Mouse (Mus musculus): ENCODE data around the gene Trip12. TPM values are rescaled to one million over a fixed set of nuclear protein-coding genes. Genes with fewer than 3 reads are reported as not detected.

The Trip12 gene
- polyA plus RNA-seq, 1 experiment, result 8.7 TPM

DNA sequence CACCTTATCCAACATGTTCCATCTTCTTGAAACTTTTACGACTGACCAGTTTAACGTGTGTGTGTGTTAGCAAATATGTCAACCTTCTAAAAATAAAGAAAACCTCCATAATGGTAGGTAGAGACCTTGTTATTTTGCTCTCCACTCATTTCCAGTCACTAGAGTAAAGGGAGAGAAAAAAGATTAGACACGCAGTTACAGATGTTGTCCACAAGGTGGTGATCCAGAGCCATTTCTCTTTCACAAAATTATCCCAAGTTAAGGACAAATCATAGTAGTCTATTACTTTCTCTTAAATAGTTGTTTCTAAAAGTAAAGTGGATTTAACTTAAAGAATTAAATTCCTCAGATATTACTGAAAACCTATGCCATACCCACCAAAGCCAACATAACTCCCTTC is 106.5 kb downstream of the Trip12 start:
- WGBS, result 53% methylated on average over 3 of the region's 3 CpGs
- Histone ChIP-seq H3K27ac (ENCODE audit: insufficient read depth, low read depth, low read length) (no peak overlapping the region), H3K36me3 (ENCODE audit: control insufficient read depth, insufficient read depth, low read length) (peaks cover 48% of the 10 kb centered on the region), H3K4me3 (ENCODE audit: low read depth, low read length) (no peak overlapping the region), H3K27me3 (ENCODE audit: control insufficient read depth, insufficient read depth, low read length) (no peaks in the 10 kb centered on the region), H3K4me1 (ENCODE audit: control insufficient read depth, insufficient read depth, insufficient read length, low read length) (no peaks in the 10 kb centered on the region)
- TF ChIP-seq CTCF (IDR thresholded peaks at IDR 0.05; ENCODE audit: extremely low read depth, insufficient read length, insufficient replicate concordance, low read depth, low read length) (no peak), POLR2A (IDR thresholded peaks at IDR 0.05; ENCODE audit: low read depth, low read length) (no peak)

DNA sequence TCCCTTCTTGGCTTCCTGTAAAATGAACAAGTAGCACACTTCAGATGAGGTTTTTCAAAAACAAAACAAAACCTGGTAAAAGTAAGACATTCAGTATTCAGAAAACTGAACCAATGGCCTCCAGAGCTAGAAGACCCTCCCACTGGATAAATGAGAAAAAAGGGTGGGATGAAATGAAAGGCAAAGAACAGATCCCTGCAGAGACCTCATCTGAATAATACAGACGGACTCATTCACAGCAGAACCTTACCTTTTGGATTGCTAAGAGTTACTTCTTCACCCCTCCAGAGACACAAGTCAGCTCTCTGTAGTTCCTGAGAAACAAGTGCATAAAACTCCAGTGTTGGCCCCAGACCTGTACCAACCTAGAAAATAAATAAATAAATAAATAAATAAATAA is 108.6 kb downstream of the Trip12 start:
- Histone ChIP-seq H3K27me3 (ENCODE audit: control insufficient read depth, insufficient read depth, low read length) (no peaks in the 10 kb centered on the region), H3K27ac (ENCODE audit: insufficient read depth, low read depth, low read length) (no peak overlapping the region), H3K36me3 (ENCODE audit: control insufficient read depth, insufficient read depth, low read length) (peaks cover 43% of the 10 kb centered on the region), H3K4me1 (ENCODE audit: control insufficient read depth, insufficient read depth, insufficient read length, low read length) (no peaks in the 10 kb centered on the region), H3K4me3 (ENCODE audit: low read depth, low read length) (no peak overlapping the region)
- WGBS, result 94% methylated on average over 1 of the region's 1 CpGs
- no peak for TF ChIP-seq CTCF (IDR thresholded peaks at IDR 0.05; ENCODE audit: extremely low read depth, insufficient read length, insufficient replicate concordance, low read depth, low read length)
- no peak for TF ChIP-seq POLR2A (IDR thresholded peaks at IDR 0.05; ENCODE audit: low read depth, low read length)

DNA sequence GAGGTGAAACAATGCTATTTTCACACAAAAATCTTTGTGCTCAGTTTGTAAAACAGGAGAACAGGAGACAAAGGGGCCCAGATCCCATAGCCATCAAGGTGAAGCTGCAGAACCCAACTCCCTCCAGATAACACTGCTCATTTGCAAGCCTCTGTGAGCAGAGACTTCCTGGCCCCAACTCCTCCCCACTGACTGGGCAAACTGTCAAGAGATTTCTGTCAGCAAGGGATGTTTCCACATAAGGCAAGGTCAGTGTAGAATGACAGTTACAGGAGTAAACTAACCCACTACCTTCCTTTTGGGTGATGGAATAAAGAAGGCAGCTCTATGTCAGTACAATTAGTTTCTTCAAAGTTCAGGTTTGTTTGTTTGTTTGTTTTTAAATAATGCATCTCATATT is 117.5 kb downstream of the Trip12 start:
- no peak overlapping the region for H3K4me3 ChIP-seq (ENCODE audit: low read depth, low read length)
- H3K27me3 ChIP-seq (ENCODE audit: control insufficient read depth, insufficient read depth, low read length), result no peaks in the 10 kb centered on the region
- H3K4me1 ChIP-seq (ENCODE audit: control insufficient read depth, insufficient read depth, insufficient read length, low read length), result no peaks in the 10 kb centered on the region
- H3K36me3 ChIP-seq (ENCODE audit: control insufficient read depth, insufficient read depth, low read length), result peaks cover 37% of the 10 kb centered on the region
- TF ChIP-seq CTCF (IDR thresholded peaks at IDR 0.05; ENCODE audit: extremely low read depth, insufficient read length, insufficient replicate concordance, low read depth, low read length) (no peak), POLR2A (IDR thresholded peaks at IDR 0.05; ENCODE audit: low read depth, low read length) (no peak)
- H3K27ac ChIP-seq (ENCODE audit: insufficient read depth, low read depth, low read length), result no peak overlapping the region

DNA sequence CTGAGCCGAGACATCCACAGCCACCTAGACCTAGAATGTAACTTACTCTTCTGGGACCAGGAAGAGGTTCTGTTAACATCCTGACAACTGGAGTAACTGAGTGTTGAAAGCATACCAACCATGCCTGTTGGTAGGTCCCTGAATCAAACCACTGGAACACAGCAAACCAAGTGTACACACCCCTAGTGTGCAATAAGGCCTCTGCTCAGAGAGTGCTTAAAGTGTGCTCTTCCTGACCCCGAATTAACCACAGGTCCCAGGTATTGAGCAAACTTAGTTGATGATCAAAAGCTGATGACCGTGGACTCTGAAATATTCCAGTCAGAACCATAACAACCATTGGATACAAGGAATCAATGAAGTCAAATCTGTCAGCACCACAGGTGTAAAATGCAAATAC is 117.9 kb downstream of the Trip12 start:
- Histone ChIP-seq H3K4me3 (ENCODE audit: low read depth, low read length) (no peak overlapping the region), H3K36me3 (ENCODE audit: control insufficient read depth, insufficient read depth, low read length) (peaks cover 35% of the 10 kb centered on the region), H3K27me3 (ENCODE audit: control insufficient read depth, insufficient read depth, low read length) (no peaks in the 10 kb centered on the region), H3K27ac (ENCODE audit: insufficient read depth, low read depth, low read length) (no peak overlapping the region), H3K4me1 (ENCODE audit: control insufficient read depth, insufficient read depth, insufficient read length, low read length) (no peaks in the 10 kb centered on the region)
- 92% methylated on average over 3 of the region's 3 CpGs for WGBS
- TF ChIP-seq CTCF (IDR thresholded peaks at IDR 0.05; ENCODE audit: extremely low read depth, insufficient read length, insufficient replicate concordance, low read depth, low read length) (no peak), POLR2A (IDR thresholded peaks at IDR 0.05; ENCODE audit: low read depth, low read length) (no peak)

DNA sequence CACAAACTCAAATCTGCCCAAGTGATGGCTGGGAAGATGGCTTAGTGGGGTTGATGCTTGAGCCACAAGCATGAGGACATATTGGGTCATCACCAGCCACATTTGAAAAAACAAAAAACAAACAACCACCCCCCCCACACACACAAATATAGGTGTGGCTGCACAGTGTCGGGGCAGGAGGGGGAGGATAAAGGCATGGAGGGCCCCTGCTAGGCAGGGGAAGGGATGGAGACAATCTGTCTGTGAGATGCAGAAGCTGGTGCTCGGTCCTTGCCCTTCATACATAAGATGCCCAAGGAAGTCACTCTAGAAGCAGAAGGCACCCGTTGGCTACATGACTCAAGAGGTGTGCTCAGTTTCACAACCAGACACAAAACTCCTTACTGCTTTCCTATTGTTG is 118.4 kb downstream of the Trip12 start:
- H3K4me1 ChIP-seq (ENCODE audit: control insufficient read depth, insufficient read depth, insufficient read length, low read length), result no peaks in the 10 kb centered on the region
- no peak overlapping the region for H3K4me3 ChIP-seq (ENCODE audit: low read depth, low read length)
- TF ChIP-seq POLR2A (IDR thresholded peaks at IDR 0.05; ENCODE audit: low read depth, low read length) (no peak), CTCF (IDR thresholded peaks at IDR 0.05; ENCODE audit: extremely low read depth, insufficient read length, insufficient replicate concordance, low read depth, low read length) (no peak)
- H3K27ac ChIP-seq (ENCODE audit: insufficient read depth, low read depth, low read length), result no peak overlapping the region
- 55% methylated on average over 3 of the region's 3 CpGs for WGBS
- H3K27me3 ChIP-seq (ENCODE audit: control insufficient read depth, insufficient read depth, low read length), result no peaks in the 10 kb centered on the region
- peaks cover 32% of the 10 kb centered on the region for H3K36me3 ChIP-seq (ENCODE audit: control insufficient read depth, insufficient read depth, low read length)

DNA sequence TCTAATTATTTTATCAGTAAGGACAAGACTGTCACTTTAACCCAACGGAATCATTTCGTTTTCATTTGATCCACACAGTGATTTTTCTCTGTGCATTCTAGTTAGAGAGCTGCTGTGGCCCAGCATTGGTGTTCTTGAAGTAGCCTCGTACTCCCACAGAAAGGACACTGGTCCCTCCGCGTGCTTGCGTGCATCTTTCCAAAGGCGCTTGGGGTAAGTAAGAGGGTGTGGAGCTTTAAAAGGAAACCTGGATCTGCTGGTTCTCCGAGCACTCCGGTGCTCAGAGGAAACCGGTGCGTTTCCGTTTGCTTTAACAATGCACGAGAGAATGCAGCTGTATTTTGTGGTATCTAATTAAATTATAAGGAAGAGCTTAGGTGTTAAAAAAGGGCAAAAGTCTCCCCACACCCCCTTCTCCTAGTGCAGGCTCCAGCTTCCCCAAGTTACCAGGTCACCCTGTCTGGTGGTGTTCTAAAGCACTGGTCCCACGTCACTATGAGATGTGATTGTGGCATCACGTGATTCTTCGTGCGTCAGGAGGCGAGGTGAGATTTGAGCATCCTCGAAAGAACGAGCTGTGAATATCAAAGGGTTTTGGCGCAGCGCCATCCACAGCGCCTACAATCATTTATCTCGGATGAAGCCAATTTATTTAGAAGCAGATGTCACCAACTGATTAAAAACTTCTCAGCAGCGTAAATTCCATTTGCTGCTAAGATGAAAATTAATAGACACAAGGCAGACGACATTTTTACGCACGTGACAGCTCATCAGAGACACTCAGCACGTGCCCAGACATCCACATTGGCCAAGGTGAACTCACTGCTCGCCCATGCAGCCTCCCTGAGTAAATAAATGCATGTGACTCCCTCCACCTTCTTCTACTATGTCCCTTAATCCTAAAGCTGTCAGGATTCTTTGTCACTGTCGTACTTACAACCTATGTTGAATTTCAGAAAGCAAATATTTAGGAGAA is 130.2 kb downstream of the Trip12 start:
- TF ChIP-seq CTCF (IDR thresholded peaks at IDR 0.05; ENCODE audit: extremely low read depth, insufficient read length, insufficient replicate concordance, low read depth, low read length) (no peak), POLR2A (IDR thresholded peaks at IDR 0.05; ENCODE audit: low read depth, low read length) (no peak)
- H3K27ac ChIP-seq (ENCODE audit: insufficient read depth, low read depth, low read length), result no peak overlapping the region
- H3K27me3 ChIP-seq (ENCODE audit: control insufficient read depth, insufficient read depth, low read length), result no peaks in the 10 kb centered on the region
- no peaks in the 10 kb centered on the region for H3K4me1 ChIP-seq (ENCODE audit: control insufficient read depth, insufficient read depth, insufficient read length, low read length)
- H3K36me3 ChIP-seq (ENCODE audit: control insufficient read depth, insufficient read depth, low read length), result no peaks in the 10 kb centered on the region
- H3K4me3 ChIP-seq (ENCODE audit: low read depth, low read length), result no peak overlapping the region
- WGBS, result 13% methylated on average over 31 of the region's 31 CpGs

DNA sequence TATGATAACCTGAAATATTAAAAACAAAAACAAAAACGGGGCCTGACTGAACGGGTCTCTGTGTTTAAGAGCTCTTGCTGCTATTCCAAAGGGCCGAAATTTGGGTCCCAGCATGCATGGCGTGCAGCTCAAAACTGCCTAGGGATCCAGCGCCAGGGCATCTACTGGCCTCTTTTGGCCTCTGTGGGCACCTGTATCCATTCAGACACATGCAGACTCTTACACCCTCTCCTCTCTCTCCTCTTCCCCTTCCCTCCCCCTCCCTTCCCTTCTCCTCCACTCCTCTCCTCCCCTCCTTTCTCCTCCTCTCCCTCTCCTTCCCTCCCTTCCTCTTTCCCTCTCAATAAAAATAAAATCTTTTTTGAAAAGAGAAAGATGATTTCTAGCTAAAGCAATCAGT is 130.9 kb downstream of the Trip12 start:
- H3K27ac ChIP-seq (ENCODE audit: insufficient read depth, low read depth, low read length), result no peak overlapping the region
- no peak overlapping the region for H3K4me3 ChIP-seq (ENCODE audit: low read depth, low read length)
- H3K36me3 ChIP-seq (ENCODE audit: control insufficient read depth, insufficient read depth, low read length), result no peaks in the 10 kb centered on the region
- WGBS, result 33% methylated on average over 5 of the region's 5 CpGs
- no peaks in the 10 kb centered on the region for H3K4me1 ChIP-seq (ENCODE audit: control insufficient read depth, insufficient read depth, insufficient read length, low read length)
- H3K27me3 ChIP-seq (ENCODE audit: control insufficient read depth, insufficient read depth, low read length), result no peaks in the 10 kb centered on the region
- TF ChIP-seq POLR2A (IDR thresholded peaks at IDR 0.05; ENCODE audit: low read depth, low read length) (no peak), CTCF (IDR thresholded peaks at IDR 0.05; ENCODE audit: extremely low read depth, insufficient read length, insufficient replicate concordance, low read depth, low read length) (no peak)

Measured in small intestine, adult 2 months (tissue).